Mouse (Mus musculus): Measurements from ENCODE around the gene Olfr944. TPM values are rescaled to one million over a fixed set of nuclear protein-coding genes. Genes with fewer than 3 reads are reported as not detected.

Gene Olfr944
- not detected in 2 replicates for polyA plus RNA-seq (2016; fragmentation: Nextera tagmentation; extraction: Ambion mirVana)

DNA sequence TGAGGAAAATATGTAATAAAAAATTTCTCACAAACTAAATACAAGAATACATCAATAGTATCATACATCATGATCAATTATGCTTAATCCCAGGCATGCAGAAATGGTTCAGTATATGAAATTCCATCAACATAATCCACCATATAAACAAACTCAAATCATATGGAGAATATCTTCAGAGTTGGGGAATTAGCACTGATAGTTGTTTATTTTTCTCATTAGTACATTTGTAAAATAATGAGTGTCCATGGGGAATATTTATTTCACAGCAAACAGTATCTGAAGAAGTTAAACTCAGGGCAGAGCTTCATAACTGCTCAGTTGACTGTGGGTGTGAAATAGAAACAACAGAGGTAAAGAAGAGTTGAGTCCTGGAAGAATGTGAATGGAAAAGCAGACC is at the start of gene Olfr944:
Gene Olfr944 (plus strand): TSS at position 301 of the 400 bp plus-strand sequence.
- no peak for ATAC-seq (ENCODE audit: insufficient number of reproducible peaks, insufficient read depth, low FRiP score, low TSS enrichment)
- no peaks in the 10 kb centered on the region for H3K27me3 ChIP-seq
- no peak within 1 kb of the TSS for H3K4me3 ChIP-seq
- H3K27ac ChIP-seq: no peak within 1 kb of the TSS
- no peaks in the 10 kb centered on the region for H3K4me1 ChIP-seq
- no peaks in the 10 kb centered on the region for H3K9me3 ChIP-seq
- H3K4me2 ChIP-seq (replicated peaks): no peak within 1 kb of the TSS
- no peaks in the 10 kb centered on the region for H3K36me3 ChIP-seq
- H3K9ac ChIP-seq: no peak within 1 kb of the TSS

DNA sequence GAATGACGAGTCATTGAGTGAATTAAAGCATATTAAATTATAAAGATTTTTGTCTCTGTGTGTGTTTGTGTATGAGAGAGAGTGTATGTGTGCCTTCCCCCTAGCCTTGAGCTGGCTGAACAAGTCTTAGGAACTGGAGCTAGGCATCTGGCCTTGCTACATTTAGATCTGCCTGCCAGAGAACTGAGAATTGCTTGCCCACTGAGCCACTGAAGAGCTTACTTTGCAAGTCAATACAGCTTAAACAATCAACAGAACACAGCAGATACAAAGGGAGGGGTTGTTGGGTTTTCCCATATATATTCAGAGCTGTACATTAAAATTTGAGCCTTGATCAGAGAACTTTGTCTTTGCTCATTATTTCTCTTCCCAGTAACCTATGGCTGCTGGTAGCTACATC is 49.3 kb upstream of the Olfr944 start:
- H3K9ac ChIP-seq: no peak overlapping the region
- 51% methylated on average over 1 of the region's 1 CpGs for WGBS
- H3K9me3 ChIP-seq: no peaks in the 10 kb centered on the region
- no peaks in the 10 kb centered on the region for H3K4me1 ChIP-seq
- no peak overlapping the region for H3K4me3 ChIP-seq
- H3K36me3 ChIP-seq: no peaks in the 10 kb centered on the region
- H3K27ac ChIP-seq: no peak overlapping the region
- H3K27me3 ChIP-seq: no peaks in the 10 kb centered on the region
- no peak for ATAC-seq (ENCODE audit: insufficient number of reproducible peaks, insufficient read depth, low FRiP score, low TSS enrichment)
- H3K4me2 ChIP-seq (replicated peaks): no peak overlapping the region

DNA sequence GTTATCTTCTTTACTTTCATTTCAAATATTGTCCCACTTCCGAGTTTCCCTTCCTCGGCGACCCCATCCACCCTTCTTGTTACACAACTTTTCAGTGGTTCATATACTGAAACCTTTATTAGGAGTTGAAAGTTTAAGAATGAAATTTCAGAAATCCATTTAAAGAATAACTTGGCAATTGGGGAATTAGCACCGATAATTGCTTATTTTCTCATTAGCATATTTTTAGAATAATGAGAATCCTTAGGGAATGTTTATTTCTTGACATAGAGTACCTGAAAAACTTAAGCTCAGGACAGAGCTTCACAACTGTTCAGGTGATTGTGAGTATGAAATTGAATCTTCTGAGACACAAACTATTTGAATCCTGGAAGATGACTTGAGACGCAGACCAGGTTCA is 35.7 kb upstream of the Olfr944 start, which contains the start of gene Olfr943:
Gene Olfr943 (plus strand): TSS at position 301 of the 400 bp plus-strand sequence.
- WGBS: 93% methylated on average over 5 of the region's 5 CpGs
- no peak for ATAC-seq (ENCODE audit: insufficient number of reproducible peaks, insufficient read depth, low FRiP score, low TSS enrichment)

DNA sequence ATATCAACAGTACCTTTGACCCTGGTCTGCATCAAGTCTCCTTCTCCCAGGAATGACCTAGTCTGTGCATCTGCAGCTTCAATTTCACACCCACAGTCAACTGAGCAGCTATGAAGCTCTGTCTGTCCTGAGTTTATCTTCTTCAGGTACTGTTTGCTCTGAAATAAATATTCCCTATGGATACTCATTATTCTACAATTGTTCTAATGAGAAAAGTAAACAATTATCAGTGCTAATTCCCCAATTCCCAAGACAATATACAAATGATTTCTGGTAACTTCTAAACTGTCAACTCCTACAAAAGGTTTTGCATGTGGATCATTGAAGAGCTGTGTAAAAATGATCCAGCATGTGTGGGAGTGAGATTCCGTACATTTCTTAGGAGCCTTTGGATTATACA is 48.2 kb downstream of the Olfr944 start, which contains the start of gene Olfr1537:
Gene Olfr1537 (minus strand): TSS at position 101 of the 400 bp plus-strand sequence.
- H3K9me3 ChIP-seq: no peaks in the 10 kb centered on the region
- no peak within 1 kb of the TSS for H3K9ac ChIP-seq
- WGBS: 87% methylated on average over 1 of the region's 1 CpGs
- H3K4me3 ChIP-seq: no peak within 1 kb of the TSS
- ATAC-seq (ENCODE audit: insufficient number of reproducible peaks, insufficient read depth, low FRiP score, low TSS enrichment): no peak
- H3K27ac ChIP-seq: no peak within 1 kb of the TSS
- no peaks in the 10 kb centered on the region for H3K4me1 ChIP-seq
- H3K4me2 ChIP-seq (replicated peaks): no peak within 1 kb of the TSS
- H3K27me3 ChIP-seq: no peaks in the 10 kb centered on the region
- no peaks in the 10 kb centered on the region for H3K36me3 ChIP-seq

More for the DNA sequence above, 35.7 kb upstream of the Olfr944 start, which contains the start of gene Olfr943:
- no peak within 1 kb of the TSS for H3K4me2 ChIP-seq (replicated peaks)
- no peaks in the 10 kb centered on the region for H3K4me1 ChIP-seq
- no peaks in the 10 kb centered on the region for H3K9me3 ChIP-seq
- H3K27me3 ChIP-seq: no peaks in the 10 kb centered on the region
- H3K36me3 ChIP-seq: no peaks in the 10 kb centered on the region
- no peak within 1 kb of the TSS for H3K9ac ChIP-seq
- H3K4me3 ChIP-seq: no peak within 1 kb of the TSS
- H3K27ac ChIP-seq: no peak within 1 kb of the TSS

Other genes starting within 250 kb of the Olfr944 start
- not detected in 2 replicates for gene Olfr933, start 229.6 kb upstream of the Olfr944 start, polyA plus RNA-seq (2016; fragmentation: Nextera tagmentation; extraction: Ambion mirVana)
- not detected in 2 replicates for gene Olfr934, start 213.6 kb upstream of the Olfr944 start, polyA plus RNA-seq (2016; fragmentation: Nextera tagmentation; extraction: Ambion mirVana)
- gene Olfr935, start 202.2 kb upstream of the Olfr944 start, polyA plus RNA-seq (2016; fragmentation: Nextera tagmentation; extraction: Ambion mirVana): not detected in 2 replicates
- gene Olfr146, start 178.5 kb upstream of the Olfr944 start, polyA plus RNA-seq (2016; fragmentation: Nextera tagmentation; extraction: Ambion mirVana): not detected in 2 replicates
- not detected in 2 replicates for gene Olfr937, start 137.0 kb upstream of the Olfr944 start, polyA plus RNA-seq (2016; fragmentation: Nextera tagmentation; extraction: Ambion mirVana)
- not detected in 2 replicates for gene Olfr938, start 123.0 kb upstream of the Olfr944 start, polyA plus RNA-seq (2016; fragmentation: Nextera tagmentation; extraction: Ambion mirVana)
- not detected in 2 replicates for gene Olfr27, start 73.8 kb upstream of the Olfr944 start, polyA plus RNA-seq (2016; fragmentation: Nextera tagmentation; extraction: Ambion mirVana)
- gene Olfr943, start 35.6 kb upstream of the Olfr944 start, polyA plus RNA-seq (2016; fragmentation: Nextera tagmentation; extraction: Ambion mirVana): not detected in 2 replicates
- gene Olfr1537, start 48.1 kb downstream of the Olfr944 start, polyA plus RNA-seq (2016; fragmentation: Nextera tagmentation; extraction: Ambion mirVana): not detected in 2 replicates
- not detected in 2 replicates for gene Olfr945, start 74.9 kb downstream of the Olfr944 start, polyA plus RNA-seq (2016; fragmentation: Nextera tagmentation; extraction: Ambion mirVana)
- not detected in 2 replicates for gene Olfr948, start 124.1 kb downstream of the Olfr944 start, polyA plus RNA-seq (2016; fragmentation: Nextera tagmentation; extraction: Ambion mirVana)
- gene Olfr951, start 185.5 kb downstream of the Olfr944 start, polyA plus RNA-seq (2016; fragmentation: Nextera tagmentation; extraction: Ambion mirVana): not detected in 2 replicates
- gene Olfr952, start 225.2 kb downstream of the Olfr944 start, polyA plus RNA-seq (2016; fragmentation: Nextera tagmentation; extraction: Ambion mirVana): not detected in 2 replicates

Measured in embryonic facial prominence, embryonic 12.5 days (tissue).